Mouse (Mus musculus): ENCODE results near the gene Scly. TPM values are rescaled to one million over a fixed set of nuclear protein-coding genes. Genes with fewer than 3 reads are reported as not detected.
A peak's percentile ranks its signal among the peaks of the same experiment; 100 is the strongest.

The Scly gene
- polyA plus RNA-seq, 1 experiment: 29.9 TPM

DNA sequence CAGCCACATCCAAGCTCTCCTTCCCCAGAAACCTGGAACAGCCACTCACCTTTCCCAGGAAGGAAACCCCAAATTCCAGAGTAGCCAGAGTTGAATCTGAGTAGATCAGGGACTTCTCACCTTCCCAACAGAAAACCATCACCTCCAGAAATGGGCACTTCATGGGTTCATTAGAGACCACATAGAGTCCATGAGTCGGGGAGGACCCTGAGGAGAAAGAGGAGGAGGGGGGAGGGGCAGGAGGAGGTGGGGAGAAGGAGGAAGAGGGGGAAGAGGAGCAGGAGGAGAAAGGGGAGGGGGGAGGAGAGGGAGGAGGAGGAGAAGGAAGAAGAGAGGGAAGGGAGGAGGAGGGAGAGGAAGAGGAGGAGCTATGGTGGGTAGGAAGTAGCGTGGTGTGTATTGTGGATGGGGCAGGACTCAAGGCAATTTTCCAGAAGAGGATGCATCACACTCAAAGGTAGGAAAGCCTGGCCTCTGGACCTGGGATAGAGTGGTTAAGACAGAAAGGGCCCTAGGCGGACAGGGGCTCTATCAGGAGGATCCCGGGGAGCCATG, 27.4 kb downstream of the Scly start:
- Histone ChIP-seq H3K27me3 (ENCODE audit: control insufficient read depth, insufficient read depth, low read length) (no peaks in the 10 kb centered on the region), H3K27ac (ENCODE audit: insufficient read depth, low read length) (no peak overlapping the region), H3K4me1 (ENCODE audit: control insufficient read depth, insufficient read depth, low read length) (peaks cover 17% of the 10 kb centered on the region), H3K4me3 (replicated peaks; ENCODE audit: insufficient read depth, low read depth, low read length) (no peak overlapping the region)
- 75% methylated on average over 4 of the region's 4 CpGs for WGBS
- TF ChIP-seq POLR2A (IDR thresholded peaks at IDR 0.05; ENCODE audit: borderline replicate concordance, insufficient read depth, low read length): no peak
- TF ChIP-seq CTCF (IDR thresholded peaks at IDR 0.05; ENCODE audit: borderline replicate concordance, insufficient read depth, low read depth, low read length): no peak
- no peak for DNase-seq

- 31% methylated on average over 4 of the region's 4 CpGs for WGBS
- TF ChIP-seq CTCF (IDR thresholded peaks at IDR 0.05; ENCODE audit: borderline replicate concordance, insufficient read depth, low read depth, low read length): no peak
- TF ChIP-seq POLR2A (IDR thresholded peaks at IDR 0.05; ENCODE audit: borderline replicate concordance, insufficient read depth, low read length): no peak
- H3K27me3 ChIP-seq (ENCODE audit: control insufficient read depth, insufficient read depth, low read length): no peaks in the 10 kb centered on the region
- DNase-seq: no peak
- no peak overlapping the region for H3K27ac ChIP-seq (ENCODE audit: insufficient read depth, low read length)
- H3K4me1 ChIP-seq (ENCODE audit: control insufficient read depth, insufficient read depth, low read length): no peaks in the 10 kb centered on the region
- no peak overlapping the region for H3K4me3 ChIP-seq (replicated peaks; ENCODE audit: insufficient read depth, low read depth, low read length)
These were observed 34.0 kb downstream of the Scly start for GRCm38 (mm10) chr1:91332102-91332501.

GRCm38 (mm10) chr1:91333582-91333981, 35.4 kb downstream of the Scly start:
- no peak overlapping the region for H3K27ac ChIP-seq (ENCODE audit: insufficient read depth, low read length)
- no peaks in the 10 kb centered on the region for H3K27me3 ChIP-seq (ENCODE audit: control insufficient read depth, insufficient read depth, low read length)
- H3K4me1 ChIP-seq (ENCODE audit: control insufficient read depth, insufficient read depth, low read length): no peaks in the 10 kb centered on the region
- DNase-seq: no peak
- TF ChIP-seq CTCF (IDR thresholded peaks at IDR 0.05; ENCODE audit: borderline replicate concordance, insufficient read depth, low read depth, low read length): no peak
- TF ChIP-seq POLR2A (IDR thresholded peaks at IDR 0.05; ENCODE audit: borderline replicate concordance, insufficient read depth, low read length): no peak
- no peak overlapping the region for H3K4me3 ChIP-seq (replicated peaks; ENCODE audit: insufficient read depth, low read depth, low read length)

GRCm38 (mm10) chr1:91337355-91337754, 39.2 kb downstream of the Scly start:
- H3K4me1 ChIP-seq (ENCODE audit: control insufficient read depth, insufficient read depth, low read length): no peaks in the 10 kb centered on the region
- WGBS: 88% methylated on average over 7 of the region's 7 CpGs
- TF ChIP-seq CTCF (IDR thresholded peaks at IDR 0.05; ENCODE audit: borderline replicate concordance, insufficient read depth, low read depth, low read length) (no peak), POLR2A (IDR thresholded peaks at IDR 0.05; ENCODE audit: borderline replicate concordance, insufficient read depth, low read length) (no peak)
- no peak overlapping the region for H3K27ac ChIP-seq (ENCODE audit: insufficient read depth, low read length)
- no peak overlapping the region for H3K4me3 ChIP-seq (replicated peaks; ENCODE audit: insufficient read depth, low read depth, low read length)
- H3K27me3 ChIP-seq (ENCODE audit: control insufficient read depth, insufficient read depth, low read length): no peaks in the 10 kb centered on the region
- DNase-seq: no peak

- Histone ChIP-seq H3K4me3 (replicated peaks; ENCODE audit: insufficient read depth, low read depth, low read length) (no peak overlapping the region), H3K27ac (ENCODE audit: insufficient read depth, low read length) (no peak overlapping the region), H3K27me3 (ENCODE audit: control insufficient read depth, insufficient read depth, low read length) (peaks cover 2% of the 10 kb centered on the region; the same call in 1 of the 2 replicates), H3K4me1 (ENCODE audit: control insufficient read depth, insufficient read depth, low read length) (no peaks in the 10 kb centered on the region)
- 24% methylated on average over 3 of the region's 3 CpGs for WGBS
- TF ChIP-seq CTCF (IDR thresholded peaks at IDR 0.05; ENCODE audit: borderline replicate concordance, insufficient read depth, low read depth, low read length): no peak
- no peak for TF ChIP-seq POLR2A (IDR thresholded peaks at IDR 0.05; ENCODE audit: borderline replicate concordance, insufficient read depth, low read length)
- peak in 1 of 2 experiments; percentile 18 for DNase-seq
These were observed 45.9 kb downstream of the Scly start for GRCm38 (mm10) chr1:91344001-91344400.

DNA sequence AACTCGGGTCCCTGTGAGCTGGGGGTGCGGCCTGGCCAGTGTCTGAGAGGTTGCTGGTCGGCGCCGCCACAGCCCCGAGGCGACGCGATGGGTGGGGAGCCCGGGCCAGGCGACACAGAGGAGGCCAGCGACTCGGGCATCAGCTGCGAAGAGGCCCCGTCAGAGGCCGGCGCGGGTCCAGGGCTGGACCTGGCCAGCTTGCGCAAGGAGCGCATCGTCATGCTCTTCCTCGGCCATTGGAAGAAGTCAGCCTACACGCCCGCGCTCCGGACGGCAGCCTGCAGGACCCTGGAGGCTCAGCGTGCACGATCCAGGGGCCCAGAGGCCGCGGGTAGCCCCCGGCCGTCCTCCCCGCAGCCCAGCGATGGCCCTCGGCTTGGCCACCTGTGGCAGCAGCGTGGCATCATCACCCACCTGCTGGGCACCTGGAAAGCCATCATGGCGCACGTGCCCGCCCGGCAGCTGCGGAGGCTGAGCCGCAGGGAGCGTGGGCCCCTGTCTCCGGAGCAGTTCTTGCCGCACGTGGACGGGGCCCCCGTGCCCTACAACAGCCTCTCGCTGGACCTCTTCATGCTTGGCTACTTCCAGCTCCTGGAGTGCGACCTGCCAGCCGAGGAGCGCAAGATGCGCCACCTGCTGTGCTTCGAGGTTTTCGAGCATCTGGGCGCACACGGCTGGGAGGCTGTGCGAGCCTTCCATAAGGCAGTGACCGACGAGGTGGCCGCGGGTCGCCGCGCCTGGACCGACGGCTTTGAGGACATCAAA, 47.0 kb downstream of the Scly start:
- Histone ChIP-seq H3K4me1 (ENCODE audit: control insufficient read depth, insufficient read depth, low read length) (no peaks in the 10 kb centered on the region), H3K27me3 (ENCODE audit: control insufficient read depth, insufficient read depth, low read length) (peaks cover 2% of the 10 kb centered on the region; the same call in 1 of the 2 replicates), H3K27ac (ENCODE audit: insufficient read depth, low read length) (no peak overlapping the region), H3K4me3 (replicated peaks; ENCODE audit: insufficient read depth, low read depth, low read length) (no peak overlapping the region)
- peak; percentile 18 to 19 for DNase-seq
- 2% methylated on average over 68 of the region's 68 CpGs for WGBS
- no peak for TF ChIP-seq POLR2A (IDR thresholded peaks at IDR 0.05; ENCODE audit: borderline replicate concordance, insufficient read depth, low read length)
- TF ChIP-seq CTCF (IDR thresholded peaks at IDR 0.05; ENCODE audit: borderline replicate concordance, insufficient read depth, low read depth, low read length): no peak

GRCm38 (mm10) chr1:91346892-91347291, 48.8 kb downstream of the Scly start:
- peak; percentile 52 to 68 for DNase-seq
- Histone ChIP-seq H3K4me1 (ENCODE audit: control insufficient read depth, insufficient read depth, low read length) (no peaks in the 10 kb centered on the region), H3K27me3 (ENCODE audit: control insufficient read depth, insufficient read depth, low read length) (peaks cover 2% of the 10 kb centered on the region; the same call in 1 of the 2 replicates), H3K4me3 (replicated peaks; ENCODE audit: insufficient read depth, low read depth, low read length) (no peak overlapping the region), H3K27ac (ENCODE audit: insufficient read depth, low read length) (no peak overlapping the region)
- 38% methylated on average over 3 of the region's 3 CpGs for WGBS
- TF ChIP-seq POLR2A (IDR thresholded peaks at IDR 0.05; ENCODE audit: borderline replicate concordance, insufficient read depth, low read length) (no peak), CTCF (IDR thresholded peaks at IDR 0.05; ENCODE audit: borderline replicate concordance, insufficient read depth, low read depth, low read length) (peak; percentile 89)

GRCm38 (mm10) chr1:91350841-91351240, 52.7 kb downstream of the Scly start, which contains the start of gene Klhl30:
Klhl30 (plus strand) TSS chr1:91351016.
- WGBS: 63% methylated on average over 4 of the region's 4 CpGs
- Histone ChIP-seq H3K4me3 (replicated peaks; ENCODE audit: insufficient read depth, low read depth, low read length) (no peak within 1 kb of the TSS), H3K4me1 (ENCODE audit: control insufficient read depth, insufficient read depth, low read length) (no peaks in the 10 kb centered on the region), H3K27me3 (ENCODE audit: control insufficient read depth, insufficient read depth, low read length) (no peaks in the 10 kb centered on the region), H3K27ac (ENCODE audit: insufficient read depth, low read length) (no peak within 1 kb of the TSS)
- TF ChIP-seq POLR2A (IDR thresholded peaks at IDR 0.05; ENCODE audit: borderline replicate concordance, insufficient read depth, low read length): no peak
- no peak for TF ChIP-seq CTCF (IDR thresholded peaks at IDR 0.05; ENCODE audit: borderline replicate concordance, insufficient read depth, low read depth, low read length)
- DNase-seq: no peak

Data from cerebellum, adult 2 months (tissue).